Mouse (Mus musculus) embryonic facial prominence, embryonic 11.5 days (tissue): Measurements from ENCODE around the gene Tmem222. TPM values are rescaled to one million over a fixed set of nuclear protein-coding genes. Genes with fewer than 3 reads are reported as not detected.

Experiments used
- ATAC-seq: fragments of 200-750 bp; cut with Nextera tagmentation; replicated peaks from 2 replicates; pipeline ENCODE4 v1.8.0; 2017; ENCODE audit warnings: low read depth; ENCODE audit not compliant: insufficient number of reproducible peaks, low FRiP score, low TSS enrichment
- DNase-seq: peaks from one replicate; pipeline ENCODE4 v3.0.0-alpha.2; 2015; ENCODE audit warnings: low spot score
- H3K27ac ChIP-seq: fragments of 300-500 bp; sonication (generic); replicated peaks from 2 replicates; pipeline ENCODE4 v1.5.1; 2014; ENCODE audit warnings: mild to moderate bottlenecking, low read depth, low read length, control low read depth
- H3K27me3 ChIP-seq: fragments of 300-500 bp; sonication (generic); 2 replicates; pipeline ENCODE4 v1.6.1; 2014; ENCODE audit warnings: mild to moderate bottlenecking, low read length, moderate library complexity, mixed read lengths; ENCODE audit not compliant: control insufficient read depth, insufficient read depth
- H3K36me3 ChIP-seq: fragments of 300-500 bp; sonication (generic); replicated peaks from 2 replicates; pipeline ENCODE4 v1.6.1; 2014; ENCODE audit warnings: low read depth, mild to moderate bottlenecking, low read length, moderate library complexity, mixed read lengths; ENCODE audit not compliant: control insufficient read depth, insufficient read depth
- H3K4me1 ChIP-seq: fragments of 300-500 bp; sonication (generic); 2 replicates; pipeline ENCODE4 v1.6.1; 2014; ENCODE audit warnings: low read length, mixed read lengths; ENCODE audit not compliant: control insufficient read depth, insufficient read depth
- H3K4me2 ChIP-seq: fragments of 300-500 bp; sonication (generic); 2 replicates; pipeline ENCODE4 v1.6.1; 2014; ENCODE audit warnings: low read depth, mild to moderate bottlenecking, control low read depth, low read length, moderate library complexity
- H3K4me3 ChIP-seq: fragments of 300-500 bp; sonication (generic); 2 replicates; pipeline ENCODE4 v1.5.1; 2014; ENCODE audit warnings: low read depth, low read length, control low read depth
- H3K9ac ChIP-seq: fragments of 300-500 bp; sonication (generic); replicated peaks from 2 replicates; pipeline ENCODE4 v1.6.1; 2014; ENCODE audit warnings: mild to moderate bottlenecking, control low read depth, low read length
- H3K9me3 ChIP-seq: fragments of 300-500 bp; sonication (generic); replicated peaks from 2 replicates; pipeline ENCODE4 v1.6.1; 2016; ENCODE audit warnings: mild to moderate bottlenecking, low read length, inconsistent platforms, mixed read lengths; ENCODE audit not compliant: control insufficient read depth
- WGBS: fragments of 180-500 bp; shearing (Covaris S2); extraction: QIAGEN DNeasy Blood & Tissue Kit; methylation state at CpG from one replicate; pipeline ENCODE4 v1.1.7; 2014; 5-methylcytosine and 5-hydroxymethylcytosine counted together
- polyA plus RNA-seq: library from polyadenylated mRNA; unstranded; fragments of >200 nt; fragmentation: Nextera tagmentation; extraction: Ambion mirVana; gene quantifications from 2 replicates; pipeline ENCODE4 v1.2.1, GENCODE M21; 2014

Tmem222 gene
- polyA plus RNA-seq, 1 experiment from 2014 or later = 82.0 TPM

GRCm38 (mm10) chr4:133292901-133293843 is 15.6 kb upstream of the Tmem222 start:
- no peak overlapping the region; the same call in 1 of the 2 replicates for H3K27ac ChIP-seq
- no peak overlapping the region for H3K4me3 ChIP-seq
- 10% methylated on average over 24 of the region's 24 CpGs for WGBS
- no peaks in the 10 kb centered on the region for H3K27me3 ChIP-seq
- H3K9me3 ChIP-seq = no peaks in the 10 kb centered on the region
- no peaks in the 10 kb centered on the region for H3K36me3 ChIP-seq
- DNase-seq (peak; percentile 49), ATAC-seq (no peak)
- peaks cover 7% of the 10 kb centered on the region for H3K4me1 ChIP-seq
- H3K4me2 ChIP-seq = no peak overlapping the region; the same call in 1 of the 2 replicates
- peak overlapping the region; percentile 40 for H3K9ac ChIP-seq

GRCm38 (mm10) chr4:133292405-133292804 is 14.8 kb upstream of the Tmem222 start:
- no peak for DNase-seq
- no peaks in the 10 kb centered on the region for H3K9me3 ChIP-seq
- H3K4me3 ChIP-seq = no peak overlapping the region
- H3K27me3 ChIP-seq = no peaks in the 10 kb centered on the region
- no peak overlapping the region for H3K4me2 ChIP-seq
- no peak overlapping the region for H3K27ac ChIP-seq
- no peak overlapping the region for H3K9ac ChIP-seq
- H3K4me1 ChIP-seq = peaks cover 7% of the 10 kb centered on the region
- H3K36me3 ChIP-seq = no peaks in the 10 kb centered on the region
- no peak for ATAC-seq
- WGBS = 72% methylated on average over 4 of the region's 4 CpGs

- Histone ChIP-seq H3K27me3 (no peaks in the 10 kb centered on the region), H3K4me2 (no peak overlapping the region), H3K27ac (no peak overlapping the region), H3K9ac (no peak overlapping the region), H3K4me1 (peaks cover 7% of the 10 kb centered on the region), H3K9me3 (no peaks in the 10 kb centered on the region), H3K4me3 (no peak overlapping the region), H3K36me3 (no peaks in the 10 kb centered on the region)
- ATAC-seq (no peak), DNase-seq (no peak)
- 97% methylated on average over 1 of the region's 1 CpGs for WGBS
Observed at GRCm38 (mm10) chr4:133291255-133291654, 13.7 kb upstream of the Tmem222 start.

GRCm38 (mm10) chr4:133286476-133287077 is 9.0 kb upstream of the Tmem222 start:
- no peaks in the 10 kb centered on the region for H3K4me1 ChIP-seq
- H3K27ac ChIP-seq = no peak overlapping the region
- no peak overlapping the region for H3K4me2 ChIP-seq
- no peaks in the 10 kb centered on the region for H3K36me3 ChIP-seq
- no peaks in the 10 kb centered on the region for H3K9me3 ChIP-seq
- DNase-seq (no peak), ATAC-seq (no peak)
- H3K4me3 ChIP-seq = no peak overlapping the region
- no peak overlapping the region for H3K9ac ChIP-seq
- WGBS = 86% methylated on average over 4 of the region's 4 CpGs
- no peaks in the 10 kb centered on the region for H3K27me3 ChIP-seq

GRCm38 (mm10) chr4:133285950-133286349 is 8.4 kb upstream of the Tmem222 start:
- H3K9me3 ChIP-seq = no peaks in the 10 kb centered on the region
- H3K9ac ChIP-seq = no peak overlapping the region
- H3K27me3 ChIP-seq = no peaks in the 10 kb centered on the region
- H3K4me1 ChIP-seq = 0 out of 2 replicates have a peak, but pooled peaks cover 2% of the 10 kb centered on the region
- WGBS = 84% methylated on average over 5 of the region's 5 CpGs
- H3K27ac ChIP-seq = no peak overlapping the region
- H3K36me3 ChIP-seq = no peaks in the 10 kb centered on the region
- H3K4me2 ChIP-seq = no peak overlapping the region
- ATAC-seq (no peak), DNase-seq (no peak)
- H3K4me3 ChIP-seq = no peak overlapping the region

- H3K9ac ChIP-seq = no peak overlapping the region
- ATAC-seq (no peak), DNase-seq (no peak)
- H3K4me3 ChIP-seq = no peak overlapping the region
- H3K27ac ChIP-seq = no peak overlapping the region
- WGBS = 80% methylated on average over 3 of the region's 3 CpGs
- H3K27me3 ChIP-seq = no peaks in the 10 kb centered on the region
- H3K4me2 ChIP-seq = no peak overlapping the region
- H3K36me3 ChIP-seq = no peaks in the 10 kb centered on the region
- 0 out of 2 replicates have a peak, but pooled peaks cover 2% of the 10 kb centered on the region for H3K4me1 ChIP-seq
- no peaks in the 10 kb centered on the region for H3K9me3 ChIP-seq
Observed at GRCm38 (mm10) chr4:133285299-133285698, 7.7 kb upstream of the Tmem222 start.

GRCm38 (mm10) chr4:133282656-133283055 is 5.1 kb upstream of the Tmem222 start:
- no peak overlapping the region for H3K4me2 ChIP-seq
- DNase-seq (peak; percentile 49), ATAC-seq (no peak)
- H3K27me3 ChIP-seq = no peaks in the 10 kb centered on the region
- 24% methylated on average over 4 of the region's 4 CpGs for WGBS
- peak overlapping the region; percentile 92 for H3K27ac ChIP-seq
- no peaks in the 10 kb centered on the region for H3K9me3 ChIP-seq
- H3K4me3 ChIP-seq = no peak overlapping the region
- H3K36me3 ChIP-seq = no peaks in the 10 kb centered on the region
- no peak overlapping the region for H3K9ac ChIP-seq
- 0 out of 2 replicates have a peak, but pooled peaks cover 2% of the 10 kb centered on the region for H3K4me1 ChIP-seq
